Mouse (Mus musculus): ENCODE measurements at regions not wholly inside any gene's neighbourhood (a gene's known extent, or its start where the extent isn't known, plus 50 kb on each side); places are given as distances from the start of the nearest gene placed in this dataset.

DNA sequence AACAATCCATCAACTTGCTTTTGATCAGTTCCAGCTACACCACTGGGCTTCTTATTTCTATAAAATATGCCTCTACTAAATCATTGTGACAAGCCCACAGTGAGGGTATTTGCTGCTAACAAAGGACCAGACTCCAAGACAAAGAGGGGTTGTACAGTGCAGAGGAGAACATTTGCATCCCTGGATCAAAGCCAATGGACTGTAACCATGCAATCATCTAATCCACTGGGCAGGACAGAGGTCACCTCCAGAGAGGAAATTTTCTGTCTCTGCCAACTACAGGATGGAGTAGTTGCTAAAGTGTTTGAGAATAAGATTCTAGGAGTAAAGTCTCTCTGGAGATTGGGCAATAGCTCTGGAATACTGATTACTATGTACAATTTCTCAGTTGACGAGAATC, 272.9 kb downstream of the Cox7c start:
- H3K9me3 ChIP-seq (ENCODE audit: control insufficient read depth, low read length): no peaks in the 10 kb centered on the region
- no peak overlapping the region for H3K27ac ChIP-seq (ENCODE audit: low read depth, low read length)
- H3K36me3 ChIP-seq (ENCODE audit: control insufficient read depth, insufficient read depth, low read length): no peaks in the 10 kb centered on the region
- ATAC-seq (replicated peaks; ENCODE audit: low FRiP score) (peak; percentile 65), DNase-seq (ENCODE audit: low spot score) (no peak)
- H3K9ac ChIP-seq (ENCODE audit: low read length): no peak overlapping the region
- no peak overlapping the region for H3K4me3 ChIP-seq (ENCODE audit: low read depth, low read length)
- H3K4me1 ChIP-seq (replicated peaks; ENCODE audit: control insufficient read depth, insufficient read depth, low read length): no peaks in the 10 kb centered on the region
- no peak overlapping the region for H3K4me2 ChIP-seq (ENCODE audit: low read depth, low read length, severe bottlenecking)
- no peaks in the 10 kb centered on the region for H3K27me3 ChIP-seq (ENCODE audit: control insufficient read depth, insufficient read depth, low read length)
- WGBS: 96% methylated on average over 1 of the region's 1 CpGs

DNA sequence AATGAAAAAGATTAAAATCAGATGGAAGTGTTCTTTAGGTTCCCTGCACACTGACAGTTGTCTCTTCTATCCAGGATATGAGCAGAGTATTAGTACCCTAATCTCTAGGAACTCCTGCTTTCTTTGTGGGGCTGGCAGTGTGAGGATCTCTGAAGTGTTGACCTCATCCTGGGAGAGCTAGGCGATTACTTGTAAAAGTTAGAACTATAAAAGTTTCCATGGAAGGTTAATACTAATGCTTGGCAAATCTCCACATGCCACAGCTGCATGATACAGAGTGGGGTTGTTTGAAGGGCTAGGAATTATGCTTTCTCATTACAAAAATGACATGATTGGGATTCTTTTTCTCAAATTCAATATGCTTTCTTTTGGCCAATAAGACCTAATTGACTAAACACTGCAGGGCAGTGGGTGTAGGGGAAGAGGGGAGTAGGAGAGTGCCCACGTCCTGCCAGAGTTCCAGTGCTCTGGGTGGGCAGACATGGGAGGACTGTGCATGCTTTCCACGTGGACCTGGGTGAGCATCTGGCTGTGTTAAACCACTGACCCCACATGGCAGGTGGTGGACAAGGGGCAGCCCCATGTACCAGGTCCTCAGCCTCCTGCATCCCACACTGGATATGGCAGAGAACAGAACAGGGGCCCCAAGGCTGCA, 275.6 kb downstream of the Cox7c start:
- no peaks in the 10 kb centered on the region for H3K27me3 ChIP-seq (ENCODE audit: control insufficient read depth, insufficient read depth, low read length)
- 64% methylated on average over 3 of the region's 3 CpGs for WGBS
- 0 out of 2 replicates have a peak, but pooled peaks have one; percentile 24 for ATAC-seq (replicated peaks; ENCODE audit: low FRiP score)
- H3K9ac ChIP-seq (ENCODE audit: low read length): no peak overlapping the region
- H3K36me3 ChIP-seq (ENCODE audit: control insufficient read depth, insufficient read depth, low read length): no peaks in the 10 kb centered on the region
- no peaks in the 10 kb centered on the region for H3K4me1 ChIP-seq (replicated peaks; ENCODE audit: control insufficient read depth, insufficient read depth, low read length)
- H3K4me2 ChIP-seq (ENCODE audit: low read depth, low read length, severe bottlenecking): no peak overlapping the region
- H3K27ac ChIP-seq (ENCODE audit: low read depth, low read length): no peak overlapping the region
- DNase-seq (ENCODE audit: low spot score): no peak
- H3K4me3 ChIP-seq (ENCODE audit: low read depth, low read length): no peak overlapping the region
- no peaks in the 10 kb centered on the region for H3K9me3 ChIP-seq (ENCODE audit: control insufficient read depth, low read length)

DNA sequence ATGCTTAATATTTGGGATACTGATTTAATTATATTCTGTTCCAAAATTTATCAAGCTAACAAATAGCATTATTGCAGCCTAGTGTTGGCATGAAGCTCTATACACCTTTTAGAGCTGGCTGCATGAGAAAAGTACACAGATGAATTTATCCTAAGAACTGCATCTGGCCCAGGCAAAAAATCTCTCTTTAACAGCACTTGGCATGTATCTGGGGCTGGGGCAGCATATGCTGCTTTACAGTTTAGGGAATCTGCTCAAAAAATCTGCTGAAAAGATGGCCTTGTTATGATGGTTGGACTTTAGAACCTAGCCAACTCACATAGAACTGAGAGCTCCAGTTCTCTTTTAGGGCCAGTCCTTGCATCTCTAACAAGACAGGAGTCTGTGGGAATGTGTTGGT, 276.2 kb downstream of the Cox7c start:
- no peaks in the 10 kb centered on the region for H3K4me1 ChIP-seq (replicated peaks; ENCODE audit: control insufficient read depth, insufficient read depth, low read length)
- H3K4me2 ChIP-seq (ENCODE audit: low read depth, low read length, severe bottlenecking): no peak overlapping the region
- H3K27me3 ChIP-seq (ENCODE audit: control insufficient read depth, insufficient read depth, low read length): no peaks in the 10 kb centered on the region
- H3K4me3 ChIP-seq (ENCODE audit: low read depth, low read length): no peak overlapping the region
- DNase-seq (ENCODE audit: low spot score): no peak
- H3K27ac ChIP-seq (ENCODE audit: low read depth, low read length): no peak overlapping the region
- no peaks in the 10 kb centered on the region for H3K36me3 ChIP-seq (ENCODE audit: control insufficient read depth, insufficient read depth, low read length)
- H3K9ac ChIP-seq (ENCODE audit: low read length): no peak overlapping the region
- no peaks in the 10 kb centered on the region for H3K9me3 ChIP-seq (ENCODE audit: control insufficient read depth, low read length)
- no peak for ATAC-seq (replicated peaks; ENCODE audit: low FRiP score)

DNA sequence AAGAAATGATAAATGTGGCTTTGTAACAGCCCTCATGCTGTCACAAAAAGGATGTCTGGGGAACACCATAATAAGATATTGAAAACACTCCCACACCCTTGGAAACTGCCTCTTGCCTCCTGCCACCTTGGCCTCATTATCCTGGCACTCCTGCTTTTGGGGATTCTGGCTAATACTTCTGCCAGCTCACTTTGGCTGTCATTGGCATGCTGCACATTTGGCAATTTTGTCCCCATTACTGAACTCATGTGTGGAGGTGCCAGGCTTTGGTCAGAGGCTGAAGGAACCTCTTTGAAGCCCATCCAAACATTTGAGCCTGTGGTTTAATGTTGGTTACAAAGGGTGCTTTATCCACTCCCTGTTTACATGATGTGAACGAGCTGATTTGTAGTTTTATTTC, 278.2 kb downstream of the Cox7c start:
- Histone ChIP-seq H3K27ac (ENCODE audit: low read depth, low read length) (no peak overlapping the region), H3K4me3 (ENCODE audit: low read depth, low read length) (no peak overlapping the region), H3K36me3 (ENCODE audit: control insufficient read depth, insufficient read depth, low read length) (no peaks in the 10 kb centered on the region), H3K4me1 (replicated peaks; ENCODE audit: control insufficient read depth, insufficient read depth, low read length) (no peaks in the 10 kb centered on the region), H3K27me3 (ENCODE audit: control insufficient read depth, insufficient read depth, low read length) (no peaks in the 10 kb centered on the region), H3K9ac (ENCODE audit: low read length) (no peak overlapping the region), H3K9me3 (ENCODE audit: control insufficient read depth, low read length) (no peaks in the 10 kb centered on the region), H3K4me2 (ENCODE audit: low read depth, low read length, severe bottlenecking) (no peak overlapping the region)
- DNase-seq (ENCODE audit: low spot score): no peak
- WGBS: 81% methylated on average over 1 of the region's 1 CpGs
- no peak for ATAC-seq (replicated peaks; ENCODE audit: low FRiP score)

DNA sequence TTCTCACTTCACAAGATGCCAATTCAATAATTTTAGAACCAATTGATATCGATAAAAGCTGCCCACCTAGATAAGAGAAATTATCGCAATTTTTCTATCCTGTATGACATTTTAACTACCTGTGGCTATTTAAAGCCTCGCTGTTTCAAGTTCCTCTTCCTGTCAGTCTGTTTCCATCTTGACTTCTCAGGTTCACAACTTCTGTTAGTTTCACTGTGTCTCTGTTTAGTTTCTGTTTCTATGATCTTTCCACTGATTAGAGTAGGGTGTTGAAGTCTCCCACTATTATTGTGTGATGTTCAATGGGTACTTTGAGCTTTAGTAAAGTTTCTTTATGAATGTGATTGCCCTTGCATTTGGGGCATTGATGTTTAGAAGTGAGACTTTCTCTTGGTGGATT, 322.1 kb downstream of the Cox7c start:
- Histone ChIP-seq H3K4me1 (replicated peaks; ENCODE audit: control insufficient read depth, insufficient read depth, low read length) (no peaks in the 10 kb centered on the region), H3K27ac (ENCODE audit: low read depth, low read length) (no peak overlapping the region), H3K4me2 (ENCODE audit: low read depth, low read length, severe bottlenecking) (no peak overlapping the region), H3K27me3 (ENCODE audit: control insufficient read depth, insufficient read depth, low read length) (no peaks in the 10 kb centered on the region), H3K9ac (ENCODE audit: low read length) (no peak overlapping the region), H3K36me3 (ENCODE audit: control insufficient read depth, insufficient read depth, low read length) (no peaks in the 10 kb centered on the region), H3K9me3 (ENCODE audit: control insufficient read depth, low read length) (no peaks in the 10 kb centered on the region), H3K4me3 (ENCODE audit: low read depth, low read length) (no peak overlapping the region)
- 91% methylated on average over 3 of the region's 3 CpGs for WGBS
- DNase-seq (ENCODE audit: low spot score) (no peak), ATAC-seq (replicated peaks; ENCODE audit: low FRiP score) (no peak)

DNA sequence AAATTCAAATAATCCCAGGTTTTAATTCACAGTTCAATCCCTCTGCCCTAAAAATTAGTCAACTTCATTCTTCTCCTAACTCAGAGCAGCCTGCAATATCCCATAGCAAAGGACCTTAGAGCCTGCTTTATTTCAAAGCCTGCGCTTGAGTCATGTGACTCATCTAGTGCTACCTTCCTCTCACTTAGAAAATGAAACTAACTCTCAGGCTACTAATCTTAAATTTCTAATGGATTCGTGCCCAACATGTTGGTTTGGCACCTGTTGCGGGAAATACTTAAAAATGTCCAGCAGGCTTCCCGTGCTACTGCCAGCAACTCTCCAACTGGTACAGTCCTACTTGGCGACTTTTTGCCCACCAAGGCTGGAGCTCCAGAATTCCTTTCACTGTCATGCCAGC, 322.6 kb downstream of the Cox7c start:
- H3K9me3 ChIP-seq (ENCODE audit: control insufficient read depth, low read length): no peaks in the 10 kb centered on the region
- ATAC-seq (replicated peaks; ENCODE audit: low FRiP score): no peak
- no peaks in the 10 kb centered on the region for H3K27me3 ChIP-seq (ENCODE audit: control insufficient read depth, insufficient read depth, low read length)

DNA sequence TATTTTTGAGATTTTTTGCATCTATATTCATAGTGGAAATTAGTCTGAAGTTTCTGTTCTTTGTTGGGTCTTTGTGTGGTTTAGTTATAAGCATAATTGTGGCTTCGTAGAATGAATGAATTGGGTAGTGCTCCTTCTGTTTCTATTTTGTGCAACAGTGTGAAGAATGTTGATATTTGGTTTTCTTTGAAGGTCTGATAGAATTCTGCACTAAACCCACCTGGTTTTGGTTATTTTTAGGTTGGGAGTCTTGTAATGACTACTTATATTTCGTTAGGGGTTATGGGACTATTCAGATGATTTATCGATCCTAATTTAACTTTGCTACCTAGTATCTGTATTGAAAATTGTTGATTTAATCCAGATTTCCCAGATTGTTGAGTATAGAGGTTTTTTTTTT, 326.4 kb downstream of the Cox7c start:
- DNase-seq (ENCODE audit: low spot score): no peak
- H3K27me3 ChIP-seq (ENCODE audit: control insufficient read depth, insufficient read depth, low read length): no peaks in the 10 kb centered on the region
- ATAC-seq (replicated peaks; ENCODE audit: low FRiP score): no peak
- H3K4me3 ChIP-seq (ENCODE audit: low read depth, low read length): no peak overlapping the region
- no peak overlapping the region for H3K9ac ChIP-seq (ENCODE audit: low read length)
- no peaks in the 10 kb centered on the region for H3K4me1 ChIP-seq (replicated peaks; ENCODE audit: control insufficient read depth, insufficient read depth, low read length)
- no peaks in the 10 kb centered on the region for H3K9me3 ChIP-seq (ENCODE audit: control insufficient read depth, low read length)
- WGBS: 88% methylated on average over 3 of the region's 3 CpGs
- no peak overlapping the region for H3K27ac ChIP-seq (ENCODE audit: low read depth, low read length)
- no peak overlapping the region for H3K4me2 ChIP-seq (ENCODE audit: low read depth, low read length, severe bottlenecking)
- H3K36me3 ChIP-seq (ENCODE audit: control insufficient read depth, insufficient read depth, low read length): no peaks in the 10 kb centered on the region

More for the DNA sequence above, 322.6 kb downstream of the Cox7c start:
- H3K27ac ChIP-seq (ENCODE audit: low read depth, low read length): no peak overlapping the region
- no peaks in the 10 kb centered on the region for H3K4me1 ChIP-seq (replicated peaks; ENCODE audit: control insufficient read depth, insufficient read depth, low read length)
- no peaks in the 10 kb centered on the region for H3K36me3 ChIP-seq (ENCODE audit: control insufficient read depth, insufficient read depth, low read length)
- no peak overlapping the region for H3K4me2 ChIP-seq (ENCODE audit: low read depth, low read length, severe bottlenecking)
- H3K4me3 ChIP-seq (ENCODE audit: low read depth, low read length): no peak overlapping the region
- H3K9ac ChIP-seq (ENCODE audit: low read length): no peak overlapping the region
- no peak for DNase-seq (ENCODE audit: low spot score)
- WGBS: 92% methylated on average over 5 of the region's 5 CpGs

DNA sequence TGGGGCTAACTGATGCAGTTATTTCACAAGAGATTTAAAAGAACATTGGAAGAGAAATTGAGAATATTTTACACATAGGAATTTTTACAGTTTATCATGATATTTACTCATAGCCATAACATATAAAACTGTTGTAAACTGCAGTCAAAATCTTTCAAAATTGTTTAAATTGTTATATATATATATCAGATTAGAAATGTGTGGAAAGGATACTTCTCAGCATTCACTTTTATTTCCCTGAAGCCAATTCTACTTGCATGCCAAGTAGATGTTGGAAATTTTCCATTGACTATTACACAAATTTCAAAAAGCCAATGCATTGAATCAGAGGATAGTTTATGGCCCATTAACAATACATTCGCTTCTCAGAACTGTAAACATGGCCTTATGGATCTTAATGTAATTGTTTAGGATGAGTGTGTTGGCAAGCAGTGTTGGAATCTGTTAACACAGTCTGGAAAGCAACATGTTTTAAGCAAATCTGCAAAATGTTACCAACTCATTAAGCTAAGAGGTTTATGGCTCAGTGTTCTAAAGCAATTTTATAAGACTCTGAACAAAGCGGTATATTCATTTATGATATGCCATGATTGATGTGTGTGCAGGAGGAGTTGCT, 330.7 kb downstream of the Cox7c start:
- H3K4me3 ChIP-seq (ENCODE audit: low read depth, low read length): no peak overlapping the region
- H3K27ac ChIP-seq (ENCODE audit: low read depth, low read length): no peak overlapping the region
- no peak for ATAC-seq (replicated peaks; ENCODE audit: low FRiP score)
- no peaks in the 10 kb centered on the region for H3K36me3 ChIP-seq (ENCODE audit: control insufficient read depth, insufficient read depth, low read length)
- H3K4me1 ChIP-seq (replicated peaks; ENCODE audit: control insufficient read depth, insufficient read depth, low read length): no peaks in the 10 kb centered on the region
- H3K27me3 ChIP-seq (ENCODE audit: control insufficient read depth, insufficient read depth, low read length): no peaks in the 10 kb centered on the region
- no peaks in the 10 kb centered on the region for H3K9me3 ChIP-seq (ENCODE audit: control insufficient read depth, low read length)
- no peak overlapping the region for H3K9ac ChIP-seq (ENCODE audit: low read length)
- no peak overlapping the region for H3K4me2 ChIP-seq (ENCODE audit: low read depth, low read length, severe bottlenecking)
- WGBS: 86% methylated on average over 2 of the region's 2 CpGs
- no peak for DNase-seq (ENCODE audit: low spot score)

DNA sequence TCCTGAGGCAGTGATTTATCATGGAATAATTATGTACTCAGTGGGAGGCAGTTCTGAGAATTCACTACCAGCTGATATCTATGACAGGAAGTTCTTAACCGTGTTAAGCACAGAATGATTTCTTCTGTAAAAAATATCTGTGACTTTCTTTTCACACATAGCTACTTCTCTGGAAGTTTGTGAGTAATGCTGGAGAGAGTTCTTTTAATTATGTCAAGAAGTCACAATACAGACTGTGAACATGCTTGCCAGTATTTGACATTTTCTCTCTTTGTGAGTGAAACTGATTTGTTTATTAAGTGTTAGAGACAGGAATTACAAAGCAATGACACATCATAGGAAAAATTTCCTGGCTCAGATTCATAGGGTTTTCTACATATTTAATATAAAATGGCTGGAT, 354.3 kb downstream of the Cox7c start:
- Histone ChIP-seq H3K4me2 (ENCODE audit: low read depth, low read length, severe bottlenecking) (no peak overlapping the region), H3K36me3 (ENCODE audit: control insufficient read depth, insufficient read depth, low read length) (no peaks in the 10 kb centered on the region), H3K4me1 (replicated peaks; ENCODE audit: control insufficient read depth, insufficient read depth, low read length) (no peaks in the 10 kb centered on the region), H3K9ac (ENCODE audit: low read length) (no peak overlapping the region), H3K9me3 (ENCODE audit: control insufficient read depth, low read length) (no peaks in the 10 kb centered on the region), H3K4me3 (ENCODE audit: low read depth, low read length) (no peak overlapping the region), H3K27me3 (ENCODE audit: control insufficient read depth, insufficient read depth, low read length) (no peaks in the 10 kb centered on the region), H3K27ac (ENCODE audit: low read depth, low read length) (no peak overlapping the region)
- 65% methylated on average over 1 of the region's 1 CpGs for WGBS
- DNase-seq (ENCODE audit: low spot score) (no peak), ATAC-seq (replicated peaks; ENCODE audit: low FRiP score) (no peak)
